Mouse (Mus musculus) kidney, adult 8-10 months (tissue): Measurements from ENCODE around the gene Nptx1.

Experiments
- DNase-seq, 2 experiments: peaks; one replicate each; pipeline ENCODE4 v3.0.0; 2022

Gene Nptx1

DNA sequence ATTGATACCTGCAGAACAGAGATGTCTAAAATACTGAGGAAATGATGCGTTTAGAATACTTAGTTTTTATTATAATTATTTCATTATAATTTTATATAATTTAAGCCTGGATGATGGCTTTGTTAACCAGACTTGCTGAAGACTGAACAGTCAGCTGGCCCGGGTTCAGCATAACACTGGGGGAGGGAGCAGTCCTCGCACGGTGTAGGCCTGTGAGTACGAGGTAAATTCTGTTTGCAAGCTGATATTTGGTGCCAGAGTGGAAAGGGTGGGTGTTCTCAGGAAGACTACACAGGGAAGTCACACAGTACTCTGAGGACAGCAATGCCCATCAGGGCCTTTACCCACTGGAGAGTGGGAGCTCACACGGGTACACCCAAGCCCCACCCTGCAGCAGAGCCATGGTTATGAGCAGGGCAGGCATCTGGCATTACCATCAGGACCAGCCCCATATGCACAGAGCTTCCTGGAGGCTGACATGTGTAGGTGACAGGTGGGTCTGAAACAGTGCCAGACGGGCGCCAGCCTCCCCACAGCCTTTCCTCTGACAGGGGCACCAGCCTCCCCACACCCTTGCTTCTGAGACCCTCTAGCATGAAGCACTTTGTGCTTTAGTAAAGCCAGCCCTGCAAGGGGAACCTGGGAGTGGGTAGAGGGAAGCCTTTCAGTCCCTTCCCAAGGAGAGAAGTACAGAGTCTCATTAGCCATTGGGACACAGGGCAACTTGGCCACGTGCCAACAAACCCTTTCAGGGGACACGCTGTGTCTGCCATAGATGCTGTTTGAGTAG, 3.2 kb upstream of the Nptx1 start:
- DNase-seq, result no peak

DNA sequence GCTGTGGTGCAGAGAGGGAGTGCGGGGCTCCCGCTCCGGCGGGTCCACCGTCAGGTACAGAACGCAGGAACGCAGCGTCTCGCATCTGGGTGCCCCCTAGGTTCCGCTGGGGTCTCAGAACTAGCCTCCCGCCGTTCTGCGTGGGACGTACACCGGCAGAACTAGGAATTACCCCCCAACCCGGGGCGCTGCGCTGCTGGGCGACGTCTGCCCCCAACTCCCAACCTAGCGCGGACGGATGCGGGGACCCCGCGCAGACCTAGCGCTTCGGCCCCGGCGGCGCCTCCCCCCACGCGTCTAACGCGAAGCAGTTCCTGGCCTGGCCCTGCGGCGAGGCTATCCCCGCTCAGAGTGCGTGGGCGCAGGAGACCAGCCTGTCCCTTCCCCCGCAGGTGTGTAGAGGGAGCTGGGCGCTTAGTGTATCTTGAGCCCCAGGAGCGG, 1.8 kb upstream of the Nptx1 start:
- no peak for DNase-seq

DNA sequence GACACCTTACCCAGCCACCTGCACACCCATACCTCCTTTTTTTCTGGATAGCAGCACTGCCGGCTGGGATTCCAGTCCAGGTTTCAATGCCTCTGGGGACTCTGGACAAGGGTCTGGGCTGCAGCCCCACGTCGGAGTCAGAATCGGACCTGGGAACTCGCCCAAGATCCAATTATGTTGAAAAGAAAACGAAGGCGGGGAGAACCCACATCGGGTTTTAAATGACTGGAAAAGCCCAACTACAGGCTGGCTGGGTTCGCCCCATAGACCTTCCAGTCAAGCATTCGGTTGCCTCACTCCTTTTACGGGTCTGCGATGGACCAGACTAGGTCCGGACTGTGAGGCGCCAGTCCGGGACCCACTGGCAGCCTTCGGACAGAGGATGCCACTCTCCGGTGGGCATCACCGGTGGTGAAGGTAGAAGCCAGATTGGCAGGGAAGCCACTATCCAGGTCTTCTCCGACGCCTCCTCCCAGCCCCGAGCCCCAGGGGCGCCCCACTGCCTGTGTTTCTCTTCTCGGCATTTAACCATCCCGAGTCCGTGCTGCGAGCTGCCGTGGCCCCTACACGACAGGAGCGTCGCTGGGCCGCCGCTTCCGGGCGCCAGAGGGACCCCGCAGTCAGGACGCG, 1.3 kb upstream of the Nptx1 start:
- DNase-seq, result no peak

DNA sequence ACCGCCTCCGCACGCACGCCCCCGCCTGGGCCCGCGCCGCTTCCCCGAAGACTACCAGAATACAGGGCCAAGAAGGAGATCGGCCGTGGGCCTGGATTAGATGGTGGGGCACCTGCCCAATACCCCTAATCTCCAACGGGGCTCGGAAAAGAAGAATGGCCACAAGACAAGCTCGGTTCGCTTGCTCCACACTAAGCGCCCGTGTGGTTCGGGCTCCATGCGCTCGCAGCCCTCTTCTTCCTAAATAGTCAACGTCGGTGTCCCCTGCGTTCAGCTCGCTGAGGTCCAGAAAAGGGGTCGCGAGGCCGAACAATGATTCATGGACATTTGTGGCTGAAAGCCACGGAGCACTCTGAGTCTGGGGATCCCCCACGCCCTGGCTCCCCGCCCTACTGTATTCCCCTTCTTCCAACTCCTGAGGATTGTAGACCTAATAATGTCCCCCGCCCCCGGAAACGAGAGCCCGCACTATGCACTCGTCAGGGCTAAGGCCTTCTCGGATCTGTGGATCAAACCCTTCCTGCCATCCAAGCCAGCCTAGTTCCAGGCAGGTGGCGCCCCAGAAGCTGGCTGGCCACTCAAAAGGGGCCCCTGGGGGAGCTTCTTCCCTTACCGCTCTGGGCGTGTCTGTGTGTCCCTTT, 518 bp upstream of the Nptx1 start:
- no peak for DNase-seq

DNA sequence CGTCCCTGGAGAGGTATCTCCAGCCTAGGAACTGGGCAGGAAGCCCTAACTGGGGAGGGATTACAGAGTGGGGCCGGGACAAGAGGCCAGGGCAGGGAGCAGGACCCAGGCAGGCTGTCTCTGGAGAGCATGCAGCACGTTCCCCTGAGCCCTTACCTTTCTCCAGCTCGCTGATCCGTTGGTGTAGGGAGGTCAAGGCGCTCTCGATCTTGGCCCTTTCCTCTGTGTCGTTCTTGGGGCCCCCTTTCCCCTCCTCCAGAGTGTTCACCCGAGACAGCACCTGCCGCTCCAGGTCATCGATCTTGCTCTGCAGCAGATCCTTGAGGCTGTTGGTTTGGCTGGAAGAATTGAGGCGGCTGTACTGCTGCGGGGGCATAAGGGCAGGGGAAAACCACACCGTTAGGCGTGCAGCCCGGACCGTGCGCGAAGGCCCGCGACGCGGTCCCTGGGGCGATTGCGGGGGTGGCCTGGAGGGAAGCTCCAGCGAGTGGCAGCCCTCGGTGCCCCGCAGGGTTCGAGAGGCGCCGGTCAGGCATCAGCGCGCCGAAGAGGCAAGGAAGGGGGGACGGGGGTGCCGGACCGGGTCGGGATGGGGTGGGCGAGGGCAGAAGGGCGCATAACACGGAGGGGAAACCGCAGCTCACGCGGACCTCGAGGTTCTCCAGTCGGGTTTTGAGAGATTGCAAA, 914 bp downstream of the Nptx1 start:
- no peak for DNase-seq

DNA sequence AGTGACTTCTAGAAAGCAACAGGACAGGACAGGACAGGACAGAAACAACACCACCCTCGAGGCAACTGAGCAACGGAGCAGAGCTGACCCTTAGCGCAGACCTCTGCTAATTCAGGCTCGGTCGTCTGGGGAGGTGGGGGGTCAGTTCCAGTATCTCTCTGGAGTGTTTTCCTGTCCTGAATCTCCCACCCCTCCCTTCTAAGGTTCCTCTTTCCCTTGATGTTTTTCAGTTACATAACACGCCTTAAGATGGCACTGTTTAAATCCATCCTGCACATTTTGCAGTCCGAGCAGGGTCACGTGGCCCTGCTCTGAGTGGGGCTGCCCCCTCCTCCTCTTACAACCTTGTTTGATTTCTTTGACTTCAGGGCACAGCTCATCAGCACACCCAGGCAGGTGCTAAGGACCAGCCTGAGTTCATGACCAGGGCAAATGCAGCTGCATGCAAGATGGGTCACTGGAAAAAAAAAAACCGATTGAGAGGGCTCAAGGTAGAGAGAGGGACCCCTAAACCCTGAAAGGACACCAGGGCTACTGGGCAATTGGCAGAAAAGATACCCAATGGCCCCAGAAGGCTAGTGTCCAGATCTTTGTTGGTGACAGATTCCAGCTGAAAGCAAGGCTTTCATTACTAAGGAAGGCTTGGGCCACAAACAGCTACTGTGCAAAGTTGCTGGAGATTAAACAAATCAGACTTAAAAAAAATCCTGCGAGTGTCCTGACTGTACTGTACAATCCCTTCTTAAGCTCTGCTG, 1.6 kb downstream of the Nptx1 start:
- no peak for DNase-seq

DNA sequence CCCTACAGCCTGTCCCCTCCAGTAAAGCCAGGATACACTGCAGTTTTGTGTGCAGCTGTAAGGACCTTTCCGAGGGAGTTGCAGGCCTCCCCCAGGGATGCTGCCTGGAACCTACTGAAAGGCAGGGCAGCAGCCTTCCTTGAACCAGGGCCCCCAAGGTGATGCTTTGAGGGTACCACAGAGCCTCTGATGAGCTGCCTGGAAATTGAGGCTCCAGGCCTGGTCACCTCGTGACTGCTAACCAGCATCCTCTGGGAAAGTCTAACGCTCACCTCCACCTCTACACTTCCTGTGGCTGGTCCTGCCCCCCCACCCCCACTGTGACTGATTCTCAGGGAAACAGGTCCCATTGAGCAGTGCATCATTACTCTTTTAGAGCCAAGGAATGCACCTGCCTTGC, 2.3 kb downstream of the Nptx1 start:
- no peak for DNase-seq

DNA sequence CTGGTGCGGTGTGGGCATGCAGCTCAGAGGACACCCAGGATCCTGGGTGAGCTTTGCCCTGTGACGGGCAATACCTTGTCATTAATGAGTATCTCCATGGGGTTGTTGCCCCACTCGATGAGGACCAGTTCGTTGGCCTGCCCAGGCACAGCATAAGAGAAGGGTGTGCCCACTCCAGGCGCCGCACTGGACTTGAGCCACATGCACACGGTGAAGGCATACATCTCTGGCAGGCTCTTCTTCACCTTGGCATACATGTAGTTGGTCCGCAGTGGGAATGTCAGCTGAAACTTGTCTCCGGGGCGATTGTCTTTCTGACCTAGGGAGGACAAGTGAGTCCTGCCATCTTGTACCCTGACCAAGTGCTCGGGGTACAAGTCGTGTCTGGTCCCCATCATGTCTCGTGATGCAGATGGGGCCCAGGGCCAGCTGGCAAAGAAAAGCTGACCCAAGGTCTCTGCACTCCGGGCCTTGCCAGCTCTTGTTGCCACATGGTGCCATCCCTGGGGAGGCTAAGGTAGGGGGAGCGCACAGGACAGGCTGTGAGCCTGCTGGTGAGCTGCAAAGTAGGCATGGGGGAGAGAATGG, 2.9 kb downstream of the Nptx1 start:
- DNase-seq, result no peak

DNA sequence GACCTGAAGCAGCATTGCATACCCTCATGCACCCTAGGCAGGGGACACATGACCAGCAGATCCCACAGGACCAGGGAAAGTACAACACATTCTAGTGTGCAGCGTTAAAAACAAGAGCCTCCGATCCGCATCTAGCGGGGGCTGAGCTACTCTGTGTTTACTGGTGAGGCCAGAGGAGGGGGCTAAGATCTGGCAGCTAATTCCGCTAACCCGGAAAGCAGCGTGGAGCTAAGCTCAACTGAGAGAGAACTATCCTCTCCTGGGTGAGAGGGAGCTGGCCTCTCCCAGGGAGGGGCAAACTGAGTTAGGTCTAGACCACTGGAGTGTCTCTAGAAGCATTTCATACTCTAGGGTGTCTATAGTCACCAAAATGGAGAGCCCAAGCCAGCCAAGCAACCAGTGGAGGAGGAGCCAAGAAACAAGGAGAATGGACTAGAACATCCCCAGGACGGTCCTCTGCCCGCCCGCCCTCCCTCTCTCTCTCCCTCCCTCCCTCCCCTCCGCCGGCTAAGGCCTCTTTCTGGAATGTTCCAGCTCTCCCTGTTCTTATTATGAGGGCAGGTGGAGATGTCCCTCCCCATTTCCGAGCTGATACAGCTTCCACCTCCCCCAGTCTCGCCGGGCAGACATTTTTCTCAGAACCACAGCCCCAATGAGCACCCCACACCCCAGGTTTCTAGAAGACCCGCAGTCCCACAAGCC, 3.6 kb downstream of the Nptx1 start:
- DNase-seq, result no peak

DNA sequence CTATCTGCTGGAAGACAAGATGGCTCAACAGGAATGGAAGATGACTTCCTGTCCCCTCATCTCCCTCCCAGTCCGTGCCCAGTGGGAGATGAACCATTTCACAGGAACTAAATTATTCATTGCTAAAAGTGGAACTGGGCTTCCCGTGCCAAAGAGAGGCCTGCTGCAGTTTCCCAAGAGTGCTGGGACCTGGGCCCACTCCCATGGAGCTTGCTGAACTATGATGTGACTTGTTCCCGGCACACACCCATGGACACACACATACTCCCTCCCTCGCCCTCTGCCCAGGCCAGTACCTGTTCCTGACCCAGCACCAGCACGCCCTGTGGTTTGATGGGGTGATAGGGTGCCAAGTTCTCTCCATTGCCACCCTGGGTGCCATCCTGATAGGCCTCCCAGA, 4.7 kb downstream of the Nptx1 start:
- no peak for DNase-seq

DNA sequence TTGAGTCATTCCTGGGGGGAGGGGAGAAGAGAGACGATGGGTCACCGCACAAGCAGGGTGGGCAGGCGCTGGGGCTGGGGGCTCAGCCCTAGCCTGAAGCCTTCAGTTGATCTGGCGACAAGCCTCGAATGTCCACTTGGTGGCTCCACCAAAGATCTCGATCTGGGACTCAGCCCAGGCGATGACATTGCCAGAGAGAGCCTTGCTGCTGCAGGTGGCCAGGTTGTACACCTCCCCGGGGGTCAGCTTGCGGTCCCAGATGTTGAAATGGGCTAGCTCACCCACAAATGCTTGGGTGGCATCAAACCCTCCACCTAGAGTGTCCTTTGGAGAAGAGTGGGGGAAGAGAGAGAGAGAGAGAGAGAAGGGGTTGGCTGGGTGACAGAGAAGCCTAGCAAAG, 5.2 kb downstream of the Nptx1 start:
- DNase-seq, result no peak

DNA sequence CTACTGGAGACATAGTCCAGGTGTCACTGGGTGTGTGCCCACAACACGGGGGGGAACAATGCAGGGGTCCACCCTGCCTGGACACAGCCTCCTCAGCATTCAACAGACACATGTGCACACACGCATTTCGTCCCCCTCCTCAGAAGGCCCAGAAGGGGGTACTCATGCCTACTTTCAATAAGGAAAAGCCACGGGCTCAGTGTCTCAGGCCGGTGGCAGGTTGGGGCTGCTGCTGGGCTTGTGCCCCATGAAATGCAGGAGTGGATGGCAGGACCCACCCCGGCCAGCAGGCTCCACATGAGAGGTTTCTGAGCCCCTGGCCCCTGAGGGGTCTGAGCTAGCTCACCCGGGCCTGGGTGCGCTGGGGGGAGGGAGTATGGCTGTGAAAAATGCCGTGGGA, 6.5 kb downstream of the Nptx1 start:
- DNase-seq, result no peak

DNA sequence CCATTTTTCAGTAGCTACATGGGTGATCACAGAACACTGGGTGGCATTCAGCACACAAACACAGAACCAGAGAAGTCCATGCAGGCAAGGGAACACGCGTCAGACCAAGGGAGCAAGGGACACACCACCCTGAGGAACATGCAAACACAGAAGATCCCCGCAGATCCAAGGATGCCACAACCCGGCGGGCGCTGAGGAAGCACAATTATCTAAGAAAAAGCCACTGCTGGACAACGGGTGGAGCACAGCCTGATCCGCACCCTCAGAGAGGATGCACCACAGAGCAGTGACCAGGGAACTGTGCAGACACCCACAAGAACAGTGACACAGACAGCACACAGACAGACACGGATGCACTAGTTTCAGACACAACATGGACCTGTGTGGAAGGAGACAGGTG, 7.0 kb downstream of the Nptx1 start:
- DNase-seq, result no peak

DNA sequence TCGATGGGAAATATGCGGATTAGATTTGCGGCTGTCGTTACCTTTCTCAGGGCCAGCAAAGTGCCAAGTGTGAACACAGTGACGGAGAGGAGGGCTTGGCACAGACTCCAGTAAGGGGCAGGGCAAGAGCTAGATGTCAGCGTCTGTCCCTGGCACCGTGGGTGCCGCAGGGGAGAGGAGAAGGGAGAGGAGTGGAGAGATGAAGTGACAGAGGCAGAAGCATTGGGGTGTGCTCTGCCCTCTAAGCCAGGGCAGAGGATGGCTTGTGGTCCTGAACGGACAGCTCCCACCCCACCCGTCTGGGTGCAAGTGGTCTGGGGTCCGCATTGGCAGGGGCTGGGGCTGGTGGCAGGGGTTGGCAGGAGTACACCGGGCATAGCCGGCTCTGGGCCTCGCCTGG, 7.6 kb downstream of the Nptx1 start:
- DNase-seq, result no peak

DNA sequence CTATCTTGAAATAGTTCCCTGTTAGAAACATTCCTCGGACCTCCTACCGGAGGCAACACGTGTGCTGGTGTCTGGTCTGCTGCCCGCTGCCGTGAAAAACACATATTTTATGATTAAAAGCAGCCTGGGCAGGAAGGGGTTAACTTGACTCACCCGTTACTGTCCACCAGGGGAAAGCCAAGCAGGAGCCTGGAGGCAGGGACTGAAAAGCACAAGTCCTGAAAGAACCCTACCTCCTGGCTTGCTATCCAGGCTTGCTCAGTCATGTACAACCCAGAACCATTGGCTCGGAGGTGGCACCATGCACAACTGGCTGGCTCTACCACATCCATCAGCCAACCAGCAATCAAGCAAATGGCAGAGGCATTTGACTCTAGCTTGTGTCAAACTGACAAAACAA, 13.8 kb downstream of the Nptx1 start:
- no peak for DNase-seq

DNA sequence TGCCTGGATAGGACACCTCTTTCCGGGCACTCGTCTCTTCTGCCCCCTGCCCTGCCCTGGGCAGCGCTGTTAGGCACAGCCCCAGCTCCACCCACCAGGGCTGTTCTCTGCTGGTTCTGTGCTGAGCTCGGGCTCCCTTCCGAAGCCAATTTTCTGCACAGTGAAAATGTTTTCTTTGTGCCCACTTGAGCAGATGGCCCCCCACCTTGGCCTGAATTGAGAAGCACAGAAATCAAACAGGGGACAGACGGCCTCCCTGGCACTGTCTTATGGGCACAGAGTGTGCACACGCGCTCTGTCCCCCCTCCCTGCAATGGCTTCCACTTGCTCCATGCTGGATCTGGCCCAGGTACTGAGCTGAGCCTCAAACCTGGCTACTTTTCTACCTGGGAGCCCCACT, 15.1 kb downstream of the Nptx1 start:
- DNase-seq, result no peak

DNA sequence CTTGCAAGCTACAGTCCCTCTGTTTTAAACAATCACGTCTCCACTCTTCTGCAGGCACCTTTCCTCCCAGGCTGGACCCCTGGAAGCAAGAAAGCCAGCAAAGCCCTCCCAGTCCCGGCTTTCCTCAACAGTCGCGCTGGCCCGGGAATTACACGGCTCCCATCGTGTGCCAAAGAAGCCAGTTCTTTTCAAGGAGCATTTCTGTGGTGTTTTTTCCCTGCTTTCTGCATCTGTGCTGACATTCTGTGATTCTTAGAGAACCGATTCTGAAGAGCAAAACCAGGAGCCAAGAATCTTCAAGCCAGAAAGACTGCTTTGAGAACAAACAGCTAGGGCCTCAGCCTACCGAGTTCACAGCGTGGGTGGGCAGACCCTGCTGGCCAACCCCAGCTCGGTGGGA, 18.6 kb downstream of the Nptx1 start:
- no peak for DNase-seq

DNA sequence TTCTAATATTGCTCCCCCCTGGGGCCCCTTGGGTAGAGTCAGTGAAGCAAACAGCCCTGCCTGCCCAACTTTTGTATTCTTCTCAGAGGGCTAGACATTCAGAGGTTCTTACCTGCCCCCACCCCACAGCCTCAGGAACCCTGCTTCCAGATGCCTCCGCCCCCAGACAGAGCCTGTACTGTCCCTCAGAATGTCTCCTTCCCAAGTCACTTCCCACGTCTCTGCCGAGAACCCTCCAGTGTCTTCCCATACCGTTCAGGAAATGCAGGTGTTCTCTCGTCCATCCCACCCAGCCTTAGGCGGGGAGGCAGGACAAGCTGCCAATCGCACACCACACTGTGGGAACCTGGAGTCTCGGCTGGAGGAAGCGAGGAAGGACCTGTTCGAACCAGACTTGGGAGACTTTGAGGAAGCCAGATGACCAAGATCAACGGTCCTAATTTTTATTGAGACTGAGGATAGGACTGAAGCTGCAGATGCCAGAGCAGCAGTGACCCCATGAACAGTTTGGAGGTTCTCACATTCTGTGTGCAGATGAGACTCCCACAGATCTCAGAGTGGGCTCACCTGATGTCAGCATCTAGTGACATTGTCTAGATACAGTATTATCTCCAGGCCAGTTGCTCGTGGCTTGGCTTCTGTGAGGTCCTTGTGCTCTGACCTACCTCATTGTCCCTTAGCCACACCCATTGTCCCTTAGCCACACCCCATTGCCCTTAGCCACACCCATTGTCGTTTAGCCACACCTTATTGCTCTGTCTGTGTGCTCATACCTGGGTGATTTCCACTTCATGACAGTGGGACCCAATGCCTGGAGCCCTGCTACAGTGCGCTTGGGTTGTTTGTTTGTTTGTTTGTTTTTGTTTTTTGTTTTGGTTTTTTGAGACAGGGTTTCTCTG, 21.2 kb downstream of the Nptx1 start:
- no peak for DNase-seq

DNA sequence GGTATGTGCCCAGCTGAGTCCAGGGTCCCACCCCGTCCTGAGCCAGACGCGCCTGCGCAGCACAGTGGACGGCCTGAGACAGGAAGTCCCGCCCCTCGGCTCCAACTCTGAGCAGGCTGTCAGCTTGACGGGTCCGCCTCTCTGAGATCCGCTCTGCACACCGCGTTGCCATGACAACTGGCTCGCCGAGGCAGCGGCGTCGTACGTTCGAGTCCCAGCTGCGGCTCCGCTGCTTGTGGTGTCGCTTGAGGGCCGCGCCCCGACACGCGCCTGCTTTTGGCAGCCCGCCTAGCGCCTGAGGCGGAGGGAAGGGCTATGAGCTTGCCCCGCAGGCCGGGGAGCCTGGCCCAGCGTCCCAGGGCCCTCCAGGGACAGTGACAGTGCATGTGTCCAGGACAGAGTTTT, 23.0 kb downstream of the Nptx1 start:
- peak; percentile 84 to 85 for DNase-seq

DNA sequence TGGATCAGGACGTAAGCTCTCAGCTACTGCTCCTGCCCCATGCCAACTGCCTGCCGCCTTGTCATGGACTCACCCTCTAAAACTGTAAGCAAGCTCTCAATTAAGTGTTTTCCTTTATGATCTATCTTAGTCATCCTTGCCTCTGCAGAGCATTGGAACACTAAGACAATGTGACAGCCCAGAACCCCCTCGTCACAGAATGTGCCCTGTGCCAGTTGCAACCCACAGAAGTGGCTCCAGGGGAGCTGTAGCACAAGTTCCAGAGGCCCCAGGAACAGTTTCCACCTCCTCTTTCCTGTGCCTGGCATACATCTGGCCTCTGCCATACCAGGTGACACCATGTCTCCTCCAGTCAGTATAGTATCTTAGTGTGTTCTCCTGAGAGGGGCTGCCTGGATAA, 24.2 kb downstream of the Nptx1 start:
- no peak for DNase-seq

DNA sequence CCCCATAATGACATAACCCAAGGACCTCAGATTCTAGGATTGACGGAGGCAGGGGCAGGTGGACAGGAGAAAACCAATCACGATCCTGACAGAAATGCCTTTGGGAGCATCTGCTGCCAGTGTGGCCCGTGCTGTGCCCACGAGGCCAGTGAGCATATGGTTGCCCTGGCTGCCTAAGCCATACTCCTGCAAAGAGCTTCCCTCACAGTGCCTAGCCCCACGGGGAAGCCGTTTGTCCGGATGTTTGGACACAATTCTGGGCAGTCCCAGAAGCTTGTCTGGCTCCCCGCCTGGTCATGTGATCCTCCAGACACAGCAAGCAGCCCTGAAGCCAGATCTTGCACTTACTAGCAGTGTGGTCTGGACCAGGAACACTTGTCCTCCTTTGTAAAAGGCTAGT, 24.8 kb downstream of the Nptx1 start:
- peak in 1 of 2 experiments; percentile 18 for DNase-seq
